Comparison of ENCODE assay signal across 7 mouse cellular contexts in the genomic region with DNA sequence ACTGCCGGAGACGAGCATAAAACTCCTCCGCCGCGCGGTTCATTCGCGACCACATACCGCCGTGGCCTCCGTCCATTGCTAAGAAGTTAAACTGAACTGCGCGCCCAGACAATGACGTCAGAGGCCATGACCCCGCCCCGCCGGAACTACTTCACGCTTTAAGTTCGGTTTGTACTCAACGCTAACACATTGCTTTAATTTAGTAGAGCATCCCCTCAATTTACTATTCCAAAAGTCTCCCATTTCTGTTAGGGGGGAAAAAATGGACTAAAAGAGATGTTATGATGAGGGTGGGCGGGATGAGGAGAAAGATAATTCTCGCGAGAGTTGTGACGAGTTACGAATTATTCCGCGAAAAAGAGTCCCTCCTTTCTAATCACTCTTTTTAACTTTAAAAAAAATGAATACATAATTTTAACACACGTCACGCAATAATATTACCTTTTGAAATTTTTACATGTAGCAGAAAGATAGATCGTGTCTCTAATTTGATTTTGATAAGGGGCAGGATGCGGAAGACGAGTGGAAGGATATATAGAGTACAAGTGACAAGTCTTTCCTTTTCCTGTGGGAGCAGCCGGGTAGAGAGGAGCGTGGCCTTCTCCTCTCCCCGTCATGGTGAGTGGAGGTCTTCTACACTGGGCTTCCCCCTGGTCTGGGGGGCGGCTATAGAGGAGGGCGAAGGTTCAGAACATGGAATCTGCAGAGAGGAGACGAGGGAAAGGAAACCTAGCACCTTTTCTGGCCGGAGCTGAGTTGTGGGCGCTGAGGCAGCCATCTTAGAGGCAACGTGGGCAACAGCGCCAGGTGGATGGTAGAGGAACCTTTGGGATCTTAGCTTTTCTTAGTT. TPM values are rescaled to one million over a fixed set of nuclear protein-coding genes. Genes with fewer than 3 reads are reported as not detected.
DNase-seq lines count a peak whose midpoint lies in the region; ATAC-seq lines count a peak whose summit lies in the region.

A gene (minus strand): TSS at position 289 of the 850 bp plus-strand sequence.
A gene (plus strand): TSS at position 560 of the 850 bp plus-strand sequence.

- peak within 1 kb of the TSS; percentile 90 for H3K27ac ChIP-seq in embryonic facial prominence, embryonic 11.5 days (replicated peaks; ENCODE audit: low read depth, low read length)
- H3K27ac ChIP-seq in limb, embryonic 11.5 days (replicated peaks; ENCODE audit: low read depth, low read length): peak within 1 kb of the TSS; percentile 91
- H3K27ac ChIP-seq in midbrain, embryonic 14.5 days (replicated peaks; ENCODE audit: low read depth, low read length): peak within 1 kb of the TSS; percentile 83

- DNase-seq in adrenal gland, postnatal 14 days: peak; percentile 86
- DNase-seq in embryonic facial prominence, embryonic 11.5 days (ENCODE audit: low spot score): peak; percentile 89
- DNase-seq in heart, adult 11 months: peak; percentile 98
- peak; percentile 89 for DNase-seq in kidney, adult 18-20 months
- DNase-seq in limb, embryonic 11.5 days (ENCODE audit: low spot score): peak; percentile 87
- DNase-seq in midbrain, embryonic 14.5 days: peak; percentile 93
- peak; percentile 66 to 82 for DNase-seq in spleen, adult 18-20 months

- no peaks in the 10 kb centered on the region for H3K4me1 ChIP-seq in embryonic facial prominence, embryonic 11.5 days (ENCODE audit: control insufficient read depth, insufficient read depth, low read length)
- peaks cover 3% of the 10 kb centered on the region; the same call in 1 of the 2 replicates for H3K4me1 ChIP-seq in limb, embryonic 11.5 days (ENCODE audit: control insufficient read depth, insufficient read depth, low read length)
- H3K4me1 ChIP-seq in midbrain, embryonic 14.5 days (ENCODE audit: control insufficient read depth, insufficient read depth, low read length): peaks cover 15% of the 10 kb centered on the region

- H3K36me3 ChIP-seq in embryonic facial prominence, embryonic 11.5 days (replicated peaks; ENCODE audit: control insufficient read depth, insufficient read depth, low read depth, low read length): peaks cover 11% of the 10 kb centered on the region
- peaks cover 22% of the 10 kb centered on the region for H3K36me3 ChIP-seq in limb, embryonic 11.5 days (ENCODE audit: control insufficient read depth, insufficient read depth, low read length)
- peaks cover 31% of the 10 kb centered on the region for H3K36me3 ChIP-seq in midbrain, embryonic 14.5 days (ENCODE audit: control insufficient read depth, insufficient read depth, low read length)

- peak within 1 kb of the TSS; percentile 71 for H3K4me2 ChIP-seq in embryonic facial prominence, embryonic 11.5 days (ENCODE audit: low read depth, low read length)
- H3K4me2 ChIP-seq in limb, embryonic 11.5 days (ENCODE audit: low read depth, severe bottlenecking): peak within 1 kb of the TSS; percentile 82
- H3K4me2 ChIP-seq in midbrain, embryonic 14.5 days (ENCODE audit: low read length): peak within 1 kb of the TSS; percentile 97

- WGBS in embryonic facial prominence, embryonic 11.5 days: under 1% methylated on average over 42 of the region's 42 CpGs
- WGBS in limb, embryonic 11.5 days: under 1% methylated on average over 42 of the region's 42 CpGs
- WGBS in midbrain, embryonic 14.5 days: under 1% methylated on average over 42 of the region's 42 CpGs

- peak within 1 kb of the TSS; percentile 80 for H3K9ac ChIP-seq in embryonic facial prominence, embryonic 11.5 days (replicated peaks; ENCODE audit: low read length)
- H3K9ac ChIP-seq in limb, embryonic 11.5 days (ENCODE audit: low read length): peak within 1 kb of the TSS; percentile 89
- H3K9ac ChIP-seq in midbrain, embryonic 14.5 days (replicated peaks; ENCODE audit: low read length): peak within 1 kb of the TSS; percentile 66

- peak; percentile 89 for ATAC-seq in embryonic facial prominence, embryonic 11.5 days (replicated peaks; ENCODE audit: insufficient number of reproducible peaks, low FRiP score, low TSS enrichment, low read depth)
- peak; percentile 82; the same call in 1 of the 2 replicates for ATAC-seq in limb, embryonic 11.5 days (ENCODE audit: insufficient number of reproducible peaks, low FRiP score, low TSS enrichment, low read depth)
- ATAC-seq in midbrain, embryonic 14.5 days (ENCODE audit: low FRiP score, low TSS enrichment): peak; percentile 80; the same call in 1 of the 2 replicates

- H3K9me3 ChIP-seq in embryonic facial prominence, embryonic 11.5 days (replicated peaks; ENCODE audit: control insufficient read depth, low read length): no peaks in the 10 kb centered on the region
- H3K9me3 ChIP-seq in limb, embryonic 11.5 days (ENCODE audit: control insufficient read depth, low read length): no peaks in the 10 kb centered on the region
- H3K9me3 ChIP-seq in midbrain, embryonic 14.5 days (ENCODE audit: control insufficient read depth, low read length): no peaks in the 10 kb centered on the region

- no peaks in the 10 kb centered on the region for H3K27me3 ChIP-seq in embryonic facial prominence, embryonic 11.5 days (ENCODE audit: control insufficient read depth, insufficient read depth, low read length)
- H3K27me3 ChIP-seq in limb, embryonic 11.5 days (ENCODE audit: control insufficient read depth, insufficient read depth, low read length): no peaks in the 10 kb centered on the region
- H3K27me3 ChIP-seq in midbrain, embryonic 14.5 days (ENCODE audit: control insufficient read depth, insufficient read depth, low read length): no peaks in the 10 kb centered on the region

- peak within 1 kb of the TSS; percentile 71 for H3K4me3 ChIP-seq in embryonic facial prominence, embryonic 11.5 days (ENCODE audit: low read depth, low read length)
- peak within 1 kb of the TSS; percentile 97 for H3K4me3 ChIP-seq in limb, embryonic 11.5 days (ENCODE audit: low read depth, low read length)
- peak within 1 kb of the TSS; percentile 79 for H3K4me3 ChIP-seq in midbrain, embryonic 14.5 days (replicated peaks; ENCODE audit: low read depth, low read length)

RNA-seq across cellular contexts. Expression of the first gene that starts in this region (rescaled TPM):
- total RNA-seq in adrenal gland, postnatal 14 days (2021): 6.3 and 7.0 TPM in 2 replicates
- 30.9 and 31.9 TPM in 2 replicates for polyA plus RNA-seq in embryonic facial prominence, embryonic 11.5 days (2014; fragmentation: Nextera tagmentation; extraction: Ambion mirVana)
- polyA plus RNA-seq in limb, embryonic 11.5 days (2014; fragmentation: Nextera tagmentation; extraction: Ambion mirVana): 36.0 and 41.3 TPM in 2 replicates
- polyA plus RNA-seq in midbrain, embryonic 14.5 days (2014; fragmentation: Nextera tagmentation; extraction: Ambion mirVana): 2.3 and 6.8 TPM in 2 replicates

RNA-seq across cellular contexts. Expression of the second gene that starts in this region (rescaled TPM):
- total RNA-seq in adrenal gland, postnatal 14 days (2021): 872 and 1,008 TPM in 2 replicates
- 1,345 and 1,364 TPM in 2 replicates for polyA plus RNA-seq in embryonic facial prominence, embryonic 11.5 days (2014; fragmentation: Nextera tagmentation; extraction: Ambion mirVana)
- 1,355 and 1,360 TPM in 2 replicates for polyA plus RNA-seq in limb, embryonic 11.5 days (2014; fragmentation: Nextera tagmentation; extraction: Ambion mirVana)
- 640 and 695 TPM in 2 replicates for polyA plus RNA-seq in midbrain, embryonic 14.5 days (2014; fragmentation: Nextera tagmentation; extraction: Ambion mirVana)

Comparison
In these comparisons a context has a peak if more than half of its experiments do, and no peak if none do; other contexts are left out.
1. Peak in every context shown above with its lines: DNase-seq, ATAC-seq, H3K4me3 ChIP-seq and H3K27ac ChIP-seq.